Mouse (Mus musculus) intestine, postnatal 0 days (tissue): ENCODE results near the gene Plin1. TPM values are rescaled to one million over a fixed set of nuclear protein-coding genes. Genes with fewer than 3 reads are reported as not detected.
A peak's percentile ranks its signal among the peaks of the same experiment; 100 is the strongest.

Experiments used
- ATAC-seq: fragments of 200-750 bp; cut with Nextera tagmentation; 2 replicates; pipeline ENCODE4 v1.8.0; 2017; ENCODE audit warnings: mild to moderate bottlenecking, moderate TSS enrichment, moderate library complexity
- H3K27ac ChIP-seq: fragments of 300-500 bp; sonication (generic); 2 replicates; pipeline ENCODE4 v1.5.1; 2014; ENCODE audit warnings: mild to moderate bottlenecking, low read depth, low read length, moderate library complexity
- H3K27me3 ChIP-seq: fragments of 300-500 bp; sonication (generic); replicated peaks from 2 replicates; pipeline ENCODE4 v1.6.1; 2014; ENCODE audit warnings: low read length, mixed read lengths; ENCODE audit not compliant: control insufficient read depth, insufficient read depth
- H3K36me3 ChIP-seq: fragments of 300-500 bp; sonication (generic); 2 replicates; pipeline ENCODE4 v1.6.1; 2014; ENCODE audit warnings: mild to moderate bottlenecking, moderate library complexity; ENCODE audit not compliant: control insufficient read depth, insufficient read depth
- H3K4me1 ChIP-seq: fragments of 300-500 bp; sonication (generic); replicated peaks from 2 replicates; pipeline ENCODE4 v1.6.1; 2014; ENCODE audit warnings: antibody characterized with exemption, low read length, mixed read lengths; ENCODE audit not compliant: control insufficient read depth, insufficient read depth
- H3K4me2 ChIP-seq: fragments of 300-500 bp; sonication (generic); replicated peaks from 2 replicates; pipeline ENCODE4 v1.6.1; 2014; ENCODE audit warnings: low read depth, mild to moderate bottlenecking, moderate library complexity
- H3K4me3 ChIP-seq: fragments of 300-500 bp; sonication (generic); 2 replicates; pipeline ENCODE4 v1.5.1; 2014; ENCODE audit warnings: low read depth, low read length
- H3K9ac ChIP-seq: fragments of 300-500 bp; sonication (generic); 2 replicates; pipeline ENCODE4 v1.6.1; 2014; ENCODE audit warnings: mild to moderate bottlenecking, low read depth, low read length
- H3K9me3 ChIP-seq: fragments of 300-500 bp; sonication (generic); 2 replicates; pipeline ENCODE4 v1.6.1; 2016; ENCODE audit warnings: mixed run types; ENCODE audit not compliant: control insufficient read depth
- CTCF ChIP-seq: sonication (generic); IDR thresholded peaks from 2 replicates; pipeline ENCODE4 v1.5.1; 2016; ENCODE audit warnings: low read depth, mild to moderate bottlenecking, control low read depth, antibody characterized with exemption, moderate library complexity
- WGBS: fragments of 180-500 bp; shearing (Covaris S2); extraction: QIAGEN DNeasy Blood & Tissue Kit; methylation state at CpG from one replicate; pipeline ENCODE4 v1.1.7; 2014; 5-methylcytosine and 5-hydroxymethylcytosine counted together
- polyA plus RNA-seq: library from polyadenylated mRNA; unstranded; fragments of >200 nt; fragmentation: Nextera tagmentation; extraction: Ambion mirVana; gene quantifications from 2 replicates; pipeline ENCODE4 v1.2.1, GENCODE M21; 2015

The Plin1 gene
- polyA plus RNA-seq, 1 experiment from 2014 or later = not detected

DNA sequence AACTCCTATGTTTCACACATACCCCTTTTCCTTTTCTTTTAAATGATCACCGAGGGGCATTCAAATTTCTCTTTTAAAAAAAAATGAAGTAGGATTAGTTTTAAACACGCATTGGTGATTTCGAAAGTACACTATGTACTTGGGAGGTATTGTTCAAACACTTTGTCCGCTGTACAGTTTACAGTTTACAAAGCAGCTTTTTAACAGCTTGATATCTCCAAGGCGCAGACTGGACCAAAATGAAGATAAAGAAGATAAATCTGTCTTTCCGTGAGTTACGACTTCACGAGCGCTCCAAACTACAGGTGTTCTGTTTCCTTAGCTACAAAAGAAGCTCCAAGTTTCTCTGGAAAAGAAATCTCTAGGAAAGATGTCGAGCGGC lies 9.6 kb upstream of the Plin1 start:
- peaks cover 20% of the 10 kb centered on the region for H3K36me3 ChIP-seq
- no peaks in the 10 kb centered on the region for H3K9me3 ChIP-seq
- H3K4me2 ChIP-seq = peak overlapping the region; percentile 99
- no peaks in the 10 kb centered on the region for H3K27me3 ChIP-seq
- no peak for ATAC-seq
- H3K4me1 ChIP-seq = peaks cover 4% of the 10 kb centered on the region; the same call in 1 of the 2 replicates
- H3K27ac ChIP-seq = no peak overlapping the region
- 10% methylated on average over 11 of the region's 11 CpGs for WGBS
- 0 out of 2 replicates have a peak overlapping the region, but pooled peaks have one; percentile 78 for H3K9ac ChIP-seq
- no peak for TF ChIP-seq CTCF
- peak overlapping the region; percentile 75 for H3K4me3 ChIP-seq

GRCm38 (mm10) chr7:79740279-79740678 lies 7.6 kb upstream of the Plin1 start:
- WGBS = 86% methylated on average over 4 of the region's 4 CpGs
- peaks cover 29% of the 10 kb centered on the region for H3K36me3 ChIP-seq
- H3K4me1 ChIP-seq = peaks cover 4% of the 10 kb centered on the region; the same call in 1 of the 2 replicates
- no peak overlapping the region for H3K4me3 ChIP-seq
- no peaks in the 10 kb centered on the region for H3K9me3 ChIP-seq
- H3K27ac ChIP-seq = no peak overlapping the region
- TF ChIP-seq CTCF = no peak
- ATAC-seq = no peak
- no peak overlapping the region for H3K9ac ChIP-seq
- no peaks in the 10 kb centered on the region for H3K27me3 ChIP-seq
- no peak overlapping the region for H3K4me2 ChIP-seq

DNA sequence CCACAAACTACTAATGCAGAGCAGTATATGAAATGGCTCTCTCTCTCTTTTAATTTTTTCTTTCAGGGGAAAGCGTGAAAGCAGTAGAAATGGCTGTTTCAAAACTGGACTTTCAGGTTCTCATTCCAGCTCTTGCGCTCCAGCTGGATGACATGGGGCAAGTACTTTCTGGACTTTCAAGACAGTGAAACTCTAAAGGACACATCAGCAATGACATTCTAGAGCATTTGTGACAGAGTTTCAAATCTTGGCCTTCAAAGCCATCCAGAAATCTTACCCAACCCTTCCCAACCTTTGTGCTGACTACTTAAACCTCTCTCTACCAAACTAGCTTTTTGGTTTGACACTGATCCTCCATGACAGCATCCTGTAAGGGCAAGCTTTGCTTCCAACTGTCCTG lies 6.2 kb upstream of the Plin1 start:
- H3K27ac ChIP-seq = no peak overlapping the region
- H3K4me3 ChIP-seq = no peak overlapping the region
- peaks cover 29% of the 10 kb centered on the region for H3K36me3 ChIP-seq
- H3K9me3 ChIP-seq = no peaks in the 10 kb centered on the region
- no peak overlapping the region for H3K4me2 ChIP-seq
- peaks cover 7% of the 10 kb centered on the region; the same call in 1 of the 2 replicates for H3K4me1 ChIP-seq
- H3K9ac ChIP-seq = no peak overlapping the region
- 93% methylated on average over 2 of the region's 2 CpGs for WGBS
- TF ChIP-seq CTCF = no peak
- H3K27me3 ChIP-seq = no peaks in the 10 kb centered on the region
- no peak for ATAC-seq

DNA sequence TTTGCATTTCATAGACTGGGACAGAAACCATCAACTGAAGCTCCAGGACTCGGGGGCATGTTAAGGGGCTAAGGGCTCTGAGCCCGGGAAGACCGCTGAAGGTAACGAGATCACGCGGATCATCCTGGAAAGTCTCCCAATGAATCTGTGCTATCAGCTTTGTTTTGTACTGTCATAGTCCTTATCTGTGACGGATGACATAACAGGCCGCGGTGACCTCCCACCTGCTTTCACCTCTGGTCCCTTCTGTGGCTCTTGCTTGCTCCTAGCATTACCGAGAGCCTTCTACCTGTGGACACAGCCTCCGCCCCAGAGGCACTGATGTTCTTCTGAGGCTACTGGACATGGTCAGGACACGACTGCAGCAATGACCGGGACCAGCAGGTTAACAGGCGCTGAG lies 3.8 kb upstream of the Plin1 start:
- Histone ChIP-seq H3K9ac (no peak overlapping the region), H3K9me3 (no peaks in the 10 kb centered on the region), H3K27me3 (0 out of 2 replicates have a peak, but pooled peaks cover 3% of the 10 kb centered on the region), H3K36me3 (peaks cover 29% of the 10 kb centered on the region), H3K27ac (no peak overlapping the region), H3K4me3 (no peak overlapping the region), H3K4me1 (0 out of 2 replicates have a peak, but pooled peaks cover 3% of the 10 kb centered on the region), H3K4me2 (no peak overlapping the region)
- ATAC-seq = no peak
- TF ChIP-seq CTCF = no peak
- 88% methylated on average over 14 of the region's 14 CpGs for WGBS

DNA sequence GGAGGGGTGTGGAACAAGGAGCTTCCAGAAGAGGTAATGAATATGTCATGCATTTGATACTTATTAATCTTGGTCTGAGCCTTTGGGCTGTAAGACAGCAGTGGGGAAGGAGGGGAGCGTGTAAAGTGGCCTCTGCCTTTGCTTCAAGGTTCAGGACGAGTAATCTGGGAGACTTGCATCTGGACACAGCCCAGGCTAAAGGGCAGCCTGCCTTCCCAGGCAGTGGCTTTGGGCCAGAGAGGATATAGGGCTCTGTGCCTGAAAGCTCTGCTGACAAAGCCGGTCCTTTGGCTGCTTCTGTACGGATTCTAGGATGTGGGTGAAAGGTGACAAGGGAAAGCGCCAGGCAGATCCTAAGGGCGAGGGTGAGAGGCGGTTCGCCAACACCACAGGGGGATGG lies 1.9 kb upstream of the Plin1 start:
- Histone ChIP-seq H3K4me2 (peak overlapping the region; percentile 40), H3K4me1 (0 out of 2 replicates have a peak, but pooled peaks cover 3% of the 10 kb centered on the region), H3K27ac (peak overlapping the region; percentile 70), H3K9me3 (no peaks in the 10 kb centered on the region), H3K4me3 (no peak overlapping the region), H3K36me3 (peaks cover 25% of the 10 kb centered on the region), H3K27me3 (0 out of 2 replicates have a peak, but pooled peaks cover 3% of the 10 kb centered on the region), H3K9ac (no peak overlapping the region)
- 40% methylated on average over 8 of the region's 8 CpGs for WGBS
- no peak for TF ChIP-seq CTCF
- ATAC-seq = peak; percentile 97

DNA sequence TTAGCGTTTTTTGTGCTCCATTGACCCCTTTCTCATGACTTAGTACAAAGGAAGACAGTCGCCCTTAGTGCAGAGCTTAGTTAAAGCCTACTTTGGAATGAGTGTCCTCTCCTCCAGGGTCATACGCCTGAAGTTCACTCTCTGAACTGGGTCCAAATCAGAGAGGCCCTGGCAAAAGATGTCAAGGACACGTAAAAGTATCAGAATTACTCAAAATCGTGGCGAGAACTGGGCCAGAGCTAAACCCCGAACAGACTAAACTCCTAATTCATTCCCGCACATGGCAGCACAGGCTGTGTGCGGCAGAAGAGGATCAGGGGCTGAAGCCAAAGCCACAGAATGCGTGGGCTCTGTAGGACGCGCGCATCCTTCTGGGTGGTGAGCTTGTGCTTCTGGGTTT lies 1.3 kb downstream of the Plin1 start:
- 87% methylated on average over 13 of the region's 13 CpGs for WGBS
- no peak overlapping the region for H3K4me2 ChIP-seq
- no peak overlapping the region for H3K9ac ChIP-seq
- H3K36me3 ChIP-seq = no peaks in the 10 kb centered on the region
- H3K27me3 ChIP-seq = 0 out of 2 replicates have a peak, but pooled peaks cover 6% of the 10 kb centered on the region
- H3K4me1 ChIP-seq = 0 out of 2 replicates have a peak, but pooled peaks cover 3% of the 10 kb centered on the region
- no peak for TF ChIP-seq CTCF
- no peak overlapping the region for H3K4me3 ChIP-seq
- no peak for ATAC-seq
- H3K27ac ChIP-seq = no peak overlapping the region
- no peaks in the 10 kb centered on the region for H3K9me3 ChIP-seq
